ENCODE assay signal across 8 mouse cellular contexts in genomic region chr6:108784796-108785195, GRCm38 (mm10). TPM values are rescaled to one million over a fixed set of nuclear protein-coding genes. Genes with fewer than 3 reads are reported as not detected.
A peak's percentile ranks its signal among the peaks of the same experiment; 100 is the strongest.
DNase-seq lines count a peak whose midpoint lies in the region; TF ChIP-seq lines count a peak whose summit lies in the region.

No protein-coding gene starts in this region.

- DNase-seq in layer of hippocampus, adult 2 months (ENCODE audit: low spot score in 2 of 2): no peak
- DNase-seq in layer of hippocampus, adult 11-12 months (ENCODE audit: low spot score): no peak
- peak; percentile 31 for DNase-seq in adipocyte (ENCODE audit: low spot score)
- DNase-seq in induced T-regulatory cell, adult 2 months (ENCODE audit: low read depth): peak; percentile 60
- DNase-seq in mesoderm, embryonic 11.5 days (ENCODE audit: low read depth, low spot score): peak; percentile 38
- DNase-seq in frontal cortex, postnatal 14 days (ENCODE audit: low spot score in 2 of 2): no peak
- DNase-seq in ovary, postnatal 14 days (ENCODE audit: low spot score): no peak
- no peak for DNase-seq in left cerebral cortex, adult 18-20 months (ENCODE audit: low spot score in 2 of 2)

- TF ChIP-seq CTCF in layer of hippocampus, adult 2 months (conservative IDR thresholded peaks at IDR 0.05): no peak; the same call in none of the 2 replicates

- peak overlapping the region; percentile 94 for H3K4me3 ChIP-seq in layer of hippocampus, adult 2 months

- no peak overlapping the region for H3K27ac ChIP-seq in layer of hippocampus, adult 2 months

RNA-seq across cellular contexts. Expression of gene Arl8b, which starts 1.9 kb away (rescaled TPM):
- total RNA-seq in layer of hippocampus, adult 2 months (2021): 100 to 1,000 TPM; 202 to 216 TPM
- total RNA-seq in left cerebral cortex, adult 18-20 months (2021): 100 to 1,000 TPM; 222 to 225 TPM

RNA-seq across cellular contexts. Expression of gene Edem1, which starts 43.6 kb away (rescaled TPM):
- total RNA-seq in layer of hippocampus, adult 2 months (2021): 10 to 100 TPM; 13.3 to 17.2 TPM
- total RNA-seq in left cerebral cortex, adult 18-20 months (2021): 10 to 100 TPM; 17.2 to 19.9 TPM

Comparison
In these comparisons a context has a peak if more than half of its experiments do, and no peak if none do; other contexts are left out.
1. DNase-seq: peak in adipocyte (single experiment), induced T-regulatory cell, adult 2 months (single experiment) and mesoderm, embryonic 11.5 days (single experiment); none in layer of hippocampus, adult 2 months (0 of 2), layer of hippocampus, adult 11-12 months (single experiment), frontal cortex, postnatal 14 days (0 of 2), ovary, postnatal 14 days (single experiment) and left cerebral cortex, adult 18-20 months (0 of 2).